Mouse (Mus musculus) spleen, postnatal 14 days (tissue): ENCODE data around the gene Psmc3ip.
"Not testable (repeated sequence)": the region's sequence is repeated elsewhere in the genome, so short reads cannot be mapped to it uniquely, and the experiment has no call there.

Source experiments
- DNase-seq, 2 experiments: peaks; one replicate each; pipeline ENCODE4 v3.0.0; 2021 to 2022; ENCODE audit warnings: low spot score in 2 of 2

Gene Psmc3ip

DNA sequence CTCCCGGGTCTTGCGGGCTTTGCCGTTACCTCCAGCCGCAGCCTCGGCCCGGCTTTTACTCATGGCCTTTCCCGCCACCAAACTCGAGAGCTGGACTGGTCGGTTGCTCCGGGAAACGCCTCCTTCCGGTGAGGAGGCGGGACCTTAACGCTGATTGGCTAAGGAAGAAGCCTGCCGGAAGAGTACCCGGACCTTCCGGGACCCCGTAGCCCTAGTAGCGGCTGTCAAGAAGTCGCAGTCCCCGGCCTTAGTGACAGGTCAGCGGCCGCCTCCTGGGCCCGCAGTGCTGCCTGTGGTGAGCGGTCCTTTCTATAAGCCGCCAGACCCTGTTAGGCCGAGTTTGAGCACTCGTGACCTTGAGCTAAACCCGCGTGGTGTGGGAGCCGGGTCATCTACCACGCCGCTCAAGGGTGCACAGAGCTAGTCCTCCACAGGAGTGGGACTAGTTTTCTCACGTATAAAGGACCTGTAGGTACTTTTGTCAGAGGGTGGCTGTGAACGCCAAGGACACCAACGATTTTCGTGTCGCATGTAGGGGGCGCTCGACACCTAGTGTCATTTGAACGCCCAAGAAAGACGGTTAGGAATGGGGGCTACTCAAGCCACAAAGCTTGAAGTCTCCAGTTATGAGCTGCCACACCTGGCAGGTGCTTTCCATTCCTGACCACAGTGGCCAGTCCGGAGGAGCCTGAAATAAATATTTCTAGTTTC lies at the start of gene Psmc3ip:
TSS of gene Psmc3ip (minus strand) at position 123 of the 711 bp plus-strand sequence.
- DNase-seq = peak; percentile 85 to 93

DNA sequence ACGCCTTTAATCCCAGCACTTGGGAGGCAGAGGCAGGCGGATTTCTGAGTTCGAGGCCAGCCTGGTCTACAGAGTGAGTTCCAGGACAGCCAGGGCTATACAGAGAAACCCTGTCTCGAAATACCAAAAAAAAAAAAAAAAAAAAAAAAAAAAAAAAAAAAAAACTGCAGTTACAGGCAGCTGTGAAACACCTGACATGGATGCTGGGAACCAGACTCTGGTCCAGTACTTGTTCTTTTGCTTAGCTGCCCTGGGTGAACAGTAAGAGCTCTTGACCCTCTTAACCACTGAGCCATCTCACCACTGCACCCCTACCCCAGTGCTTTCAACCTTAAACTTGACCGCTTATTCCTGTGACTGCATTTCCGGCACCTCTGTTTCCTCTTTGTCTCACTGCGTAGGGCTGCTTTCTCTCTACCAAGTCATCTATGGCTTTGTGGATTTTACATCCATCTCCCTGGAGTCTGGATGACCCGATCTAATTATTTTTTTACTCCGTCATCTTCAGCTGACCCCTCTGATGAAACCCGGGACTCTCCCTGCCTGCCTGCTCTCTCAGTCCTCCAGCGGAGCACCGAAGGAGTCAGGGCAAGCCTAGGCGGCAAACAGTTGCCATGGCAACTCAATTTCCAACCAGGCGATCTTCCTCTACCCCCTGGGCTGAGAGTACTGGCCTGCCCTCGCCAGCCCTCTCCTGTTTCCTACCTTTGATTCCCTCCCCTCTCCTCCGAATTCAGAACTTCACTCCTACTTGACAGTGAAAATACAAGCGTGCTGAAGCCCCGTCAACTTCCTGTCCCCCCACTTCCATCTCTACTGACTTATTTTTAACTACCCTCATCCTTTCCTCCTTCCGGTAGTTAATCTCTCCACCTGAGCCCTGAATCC lies 48.3 kb upstream of the Psmc3ip start:
- DNase-seq = no peak

DNA sequence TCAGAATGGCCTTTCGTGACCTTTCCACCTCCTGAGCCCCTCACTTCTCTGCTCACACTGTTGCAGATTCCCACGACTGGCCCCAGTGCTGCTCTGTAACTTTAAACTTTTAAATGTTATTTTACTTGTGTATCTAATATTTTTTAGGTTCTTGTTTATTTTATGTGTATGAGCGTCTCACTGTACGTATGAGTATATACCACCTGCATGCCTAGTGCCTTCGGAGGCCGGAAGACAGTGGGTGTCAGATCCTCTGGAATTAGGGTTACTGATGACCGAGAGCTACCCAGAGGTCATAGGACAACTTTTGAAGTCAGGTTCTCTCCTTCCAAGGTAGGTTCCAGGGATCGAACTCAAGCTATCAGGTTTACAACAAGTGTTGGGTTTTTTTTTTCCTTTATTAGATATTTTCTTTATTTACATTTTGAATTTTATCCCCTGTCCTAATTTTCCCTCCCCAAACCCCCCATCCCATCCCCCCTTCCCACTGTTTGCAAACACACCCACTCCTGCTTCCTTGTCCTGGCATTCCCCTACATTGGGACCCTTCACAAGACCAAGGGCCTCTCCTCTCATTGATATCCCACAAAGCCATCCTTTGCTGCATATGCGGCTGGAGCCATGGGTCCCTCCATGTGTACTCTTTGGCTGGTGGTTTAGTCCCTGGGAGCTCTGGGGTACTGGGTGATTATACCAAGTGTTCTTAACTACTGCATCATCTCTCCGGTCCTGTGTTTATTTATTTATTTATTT lies 47.2 kb upstream of the Psmc3ip start:
- DNase-seq = no peak

DNA sequence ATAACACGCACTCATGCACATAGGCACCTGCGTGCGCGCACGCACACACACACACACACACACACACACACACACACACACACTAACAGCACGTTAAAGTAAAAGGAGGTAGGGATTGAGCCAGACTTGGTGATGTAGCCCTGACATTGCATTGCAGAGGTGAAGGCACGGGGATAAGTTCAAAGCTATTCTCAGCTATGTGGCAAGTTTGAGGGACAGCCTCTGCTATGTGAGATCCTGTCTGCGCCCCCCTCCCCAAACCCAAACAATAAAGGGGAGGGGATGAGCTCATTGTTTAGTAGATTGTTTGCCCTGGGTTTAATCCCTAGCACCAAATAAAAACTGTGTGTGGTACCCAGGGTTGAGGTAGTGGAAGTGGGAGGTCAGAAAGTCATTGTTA lies 45.9 kb upstream of the Psmc3ip start:
- no peak for DNase-seq

DNA sequence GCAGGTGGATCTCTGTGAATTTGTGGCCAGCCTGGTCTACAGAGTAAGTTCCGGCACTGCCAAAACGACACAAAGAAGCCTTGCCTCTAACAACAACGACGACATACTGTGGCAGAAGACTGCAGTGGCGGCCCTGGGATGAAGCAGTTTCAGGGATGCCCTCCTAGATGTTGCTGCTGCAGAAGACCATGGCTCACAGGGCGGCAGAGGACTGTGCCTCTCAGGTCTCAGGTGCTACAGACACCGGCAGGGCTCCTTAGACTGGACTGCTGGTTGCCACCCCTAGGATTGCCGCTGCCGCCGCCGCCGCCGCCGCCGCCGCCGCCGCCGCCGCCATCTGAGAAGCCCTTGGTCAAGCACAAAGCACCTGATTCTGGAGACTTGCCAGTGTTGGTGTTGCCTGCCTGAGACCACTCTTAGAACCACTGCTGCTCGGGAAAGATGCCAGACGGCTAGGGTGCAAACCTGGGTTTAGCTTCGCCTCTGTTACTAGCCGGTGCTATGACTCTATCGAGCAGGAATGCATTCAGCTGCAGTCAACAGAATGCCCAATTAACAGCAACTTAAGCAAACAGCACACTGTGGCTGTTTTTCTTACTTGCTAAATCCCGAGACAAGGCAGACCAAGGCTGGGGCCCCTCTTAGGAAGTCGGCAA lies 45.1 kb upstream of the Psmc3ip start:
- DNase-seq = no peak

DNA sequence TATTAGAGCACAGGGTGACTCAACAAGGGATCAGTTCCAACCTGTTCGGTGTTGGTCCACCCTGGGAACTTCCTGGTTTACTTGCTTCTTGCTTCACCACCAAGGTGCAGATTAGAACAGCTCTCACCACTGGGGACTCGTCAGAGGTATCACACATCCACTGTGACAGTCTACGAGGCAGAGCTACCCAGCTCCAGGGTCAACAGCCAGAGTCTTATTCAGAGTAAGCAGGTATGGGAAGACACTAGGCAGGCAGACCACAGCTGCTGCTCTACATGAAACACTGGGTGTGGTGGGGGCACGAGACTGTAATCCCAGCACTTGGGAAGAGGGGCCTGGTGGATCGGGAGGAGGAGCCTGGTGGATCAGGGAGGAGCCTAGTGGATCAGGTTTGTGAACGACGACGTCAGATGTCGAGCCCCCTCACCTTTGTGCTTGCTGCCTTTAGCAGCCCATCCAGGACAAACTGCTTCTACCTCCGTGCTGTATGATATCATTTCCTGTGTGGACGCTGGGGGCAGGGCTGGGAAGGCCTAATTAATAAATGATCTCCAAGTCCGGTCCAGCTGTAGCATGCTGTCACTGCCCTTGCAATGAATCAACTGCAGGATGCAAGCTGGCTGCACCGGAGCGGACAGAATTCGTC lies 43.4 kb upstream of the Psmc3ip start:
- DNase-seq = no peak

DNA sequence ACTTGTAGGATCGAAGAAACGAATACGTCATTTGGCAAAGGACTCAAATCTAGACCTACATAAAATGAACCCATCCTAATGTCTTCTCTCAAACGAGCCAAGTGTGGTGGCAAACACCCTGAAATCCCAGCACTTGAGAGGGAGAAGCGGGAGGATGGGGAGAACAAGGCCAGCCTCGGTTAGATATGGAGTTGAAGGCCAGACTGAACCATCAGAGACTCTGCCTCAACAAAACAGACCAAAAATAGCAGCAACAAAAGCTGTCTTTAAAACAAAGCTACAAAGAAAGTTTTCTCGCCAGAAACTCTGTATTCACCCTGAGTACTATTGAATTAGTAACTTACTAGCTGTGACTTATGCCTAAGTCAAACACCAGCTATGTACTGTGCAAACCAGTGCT lies 41.8 kb upstream of the Psmc3ip start:
- no peak for DNase-seq

DNA sequence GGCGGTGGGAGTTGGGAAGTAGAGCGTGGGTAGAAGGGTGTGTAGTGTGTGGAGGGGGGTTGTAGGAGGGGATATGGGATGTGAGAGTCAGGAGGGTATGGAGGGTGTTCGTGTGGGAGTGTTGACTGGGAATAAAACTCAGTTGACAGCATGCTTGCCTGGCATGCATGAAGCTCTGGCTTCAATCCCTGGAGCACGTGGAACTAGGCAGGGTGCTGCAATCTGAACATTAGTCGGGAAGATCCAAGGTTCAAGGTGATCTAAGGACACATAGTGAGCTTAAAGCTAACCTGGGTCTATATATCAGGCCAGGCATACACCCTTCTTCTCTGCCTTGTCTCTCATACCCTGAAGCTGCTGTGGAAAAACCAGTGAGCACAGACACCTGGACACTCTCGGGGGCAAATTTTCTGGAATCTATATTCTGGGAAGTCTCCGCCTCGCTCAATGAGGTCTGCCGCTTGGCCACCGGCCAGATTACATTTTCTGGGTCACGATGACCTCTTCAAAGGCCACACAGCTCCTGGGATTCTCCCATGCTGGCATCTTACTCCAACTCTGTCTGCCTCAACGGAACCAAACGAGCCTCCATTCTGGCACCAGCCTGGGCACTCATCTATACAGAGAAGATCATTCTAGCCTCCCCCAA lies 39.1 kb upstream of the Psmc3ip start:
- DNase-seq = no peak

DNA sequence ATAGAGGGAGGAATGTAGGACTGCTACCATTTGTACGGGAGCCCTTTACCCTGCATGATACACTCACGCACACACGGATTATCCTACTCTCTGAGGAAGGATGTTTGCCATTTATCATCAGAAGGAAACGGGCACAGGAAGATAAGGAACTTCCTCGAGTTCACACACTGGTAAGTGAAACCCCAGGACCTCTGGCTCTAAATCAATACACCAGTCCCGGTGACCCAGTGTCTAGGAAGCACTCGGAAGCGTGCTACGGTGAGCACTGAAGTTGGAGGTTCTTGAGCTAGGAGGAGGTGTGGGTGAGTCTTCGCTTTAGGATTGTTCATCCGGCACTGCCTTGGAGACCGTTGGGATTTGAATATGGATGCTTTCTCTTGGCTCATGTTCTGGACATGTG lies 37.8 kb upstream of the Psmc3ip start:
- DNase-seq = no peak

DNA sequence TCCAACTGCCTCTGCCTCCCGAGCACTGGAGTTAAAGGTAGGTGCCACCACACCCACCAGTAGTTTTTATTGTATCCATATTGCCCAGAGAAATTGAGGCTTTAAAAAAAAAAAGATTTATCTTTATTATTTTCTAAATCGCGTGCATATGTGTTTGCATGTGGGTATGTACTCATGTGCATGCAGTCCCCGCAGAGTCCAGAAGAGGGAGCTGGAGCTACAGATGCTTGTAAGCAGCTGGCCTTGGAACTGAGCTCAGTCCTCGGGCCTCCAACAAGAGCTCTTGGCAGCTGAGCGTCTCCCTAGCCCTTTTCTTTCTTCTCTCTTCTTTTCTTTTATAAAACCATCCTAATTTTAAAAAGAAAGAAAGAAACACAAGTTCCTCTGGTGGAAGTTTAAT lies 36.5 kb upstream of the Psmc3ip start:
- DNase-seq = peak in 1 of 2 experiments; percentile 16

DNA sequence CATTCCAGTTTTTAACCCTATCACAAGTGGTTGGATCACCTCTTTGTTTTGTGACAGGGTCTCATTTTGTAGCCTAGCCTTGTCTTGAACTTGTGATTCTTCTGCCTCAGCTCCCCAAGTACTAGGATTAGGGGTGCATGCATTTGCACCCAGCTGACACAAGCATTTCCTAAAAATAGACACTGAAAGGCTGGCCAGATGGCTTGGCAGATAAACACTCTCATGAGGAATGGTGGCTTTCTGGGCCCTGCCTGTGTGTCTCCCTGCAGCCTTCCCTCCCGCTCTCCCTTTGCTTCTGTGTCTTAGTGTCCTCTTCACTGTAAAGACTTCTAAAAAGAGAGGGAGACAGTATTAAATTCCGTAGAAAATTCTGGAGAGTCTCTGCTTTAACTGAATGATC lies 36.0 kb upstream of the Psmc3ip start:
- DNase-seq = no peak

DNA sequence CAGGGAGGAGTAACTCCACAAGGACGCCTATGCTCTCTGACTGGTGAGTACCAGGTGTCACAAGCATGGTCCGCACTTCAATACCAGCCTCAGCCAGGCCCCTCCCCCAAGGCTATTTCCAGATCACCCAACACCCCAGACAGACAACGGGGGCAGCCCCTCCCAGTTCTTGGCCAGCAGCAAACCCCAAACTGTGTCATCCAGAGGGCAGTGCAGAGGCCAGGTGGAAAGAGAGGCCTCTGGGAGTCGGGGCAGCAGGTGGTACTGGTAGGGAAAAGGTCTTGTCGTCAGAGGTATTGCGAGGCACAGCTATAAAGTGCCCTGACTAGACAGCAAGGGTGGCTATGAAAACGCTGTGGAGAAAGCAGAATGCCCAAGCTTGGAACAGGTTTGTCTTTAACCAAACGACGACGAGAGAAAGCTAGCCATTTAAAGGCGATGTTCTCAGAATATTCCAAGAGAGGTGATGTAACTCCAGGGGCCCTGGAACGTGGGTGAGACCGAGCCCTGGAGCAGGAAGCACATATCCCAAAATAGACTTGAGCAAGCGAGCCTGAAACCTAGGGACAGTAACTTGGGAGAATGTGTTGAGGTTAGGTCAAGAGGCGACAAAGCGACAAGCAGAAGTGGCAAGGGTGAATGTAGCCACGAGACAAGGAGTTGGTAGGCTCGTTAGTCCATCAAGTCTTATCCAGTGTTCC lies 35.0 kb upstream of the Psmc3ip start:
- DNase-seq = no peak

DNA sequence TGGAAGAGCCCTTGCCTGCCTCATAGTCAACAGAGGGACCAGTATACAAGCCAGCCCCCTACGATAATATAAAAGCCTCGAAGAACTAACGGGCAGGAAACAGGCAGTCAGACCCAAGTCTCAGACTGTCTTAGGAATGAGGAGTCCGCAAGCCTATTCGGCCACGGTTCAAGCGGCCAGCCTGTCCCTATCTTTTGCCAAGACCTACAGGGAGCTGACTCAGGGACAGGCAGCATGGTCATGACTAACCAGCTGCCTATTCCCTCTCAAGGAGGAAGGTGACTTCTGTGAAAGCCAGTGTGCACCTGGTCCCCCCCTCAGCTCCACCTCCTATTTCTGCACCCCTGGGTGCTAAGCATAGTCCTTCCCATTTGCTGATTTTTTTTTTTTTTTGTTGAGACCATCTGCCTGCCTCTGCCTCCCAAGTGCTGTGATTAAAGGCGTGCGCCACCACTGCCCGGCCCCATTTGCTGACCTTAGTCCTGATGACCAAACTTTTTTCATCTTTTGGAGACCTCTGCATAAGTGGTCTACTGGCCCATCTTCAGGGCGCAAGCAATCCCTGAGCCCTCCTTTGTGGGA lies 33.9 kb upstream of the Psmc3ip start:
- no peak for DNase-seq

DNA sequence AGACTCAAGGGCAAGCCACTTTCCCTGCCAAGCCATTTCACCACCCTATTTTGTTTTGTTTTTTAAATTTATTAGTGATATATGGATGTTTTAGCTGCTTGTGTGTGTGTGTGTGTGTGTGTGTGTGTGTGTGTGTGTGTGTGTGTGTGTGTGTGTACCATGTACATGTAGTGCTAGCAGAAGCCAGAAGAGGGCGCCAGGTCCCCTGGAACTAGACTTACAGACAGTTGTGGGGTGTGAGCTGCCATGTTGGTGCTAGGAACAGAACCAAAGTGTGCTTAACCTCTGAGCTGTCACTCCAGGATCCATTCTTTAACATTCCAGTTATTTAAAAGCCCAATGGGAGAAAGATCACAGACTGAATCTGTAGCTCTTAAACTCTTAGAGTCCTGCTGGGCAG lies 31.8 kb upstream of the Psmc3ip start:
- no peak for DNase-seq

DNA sequence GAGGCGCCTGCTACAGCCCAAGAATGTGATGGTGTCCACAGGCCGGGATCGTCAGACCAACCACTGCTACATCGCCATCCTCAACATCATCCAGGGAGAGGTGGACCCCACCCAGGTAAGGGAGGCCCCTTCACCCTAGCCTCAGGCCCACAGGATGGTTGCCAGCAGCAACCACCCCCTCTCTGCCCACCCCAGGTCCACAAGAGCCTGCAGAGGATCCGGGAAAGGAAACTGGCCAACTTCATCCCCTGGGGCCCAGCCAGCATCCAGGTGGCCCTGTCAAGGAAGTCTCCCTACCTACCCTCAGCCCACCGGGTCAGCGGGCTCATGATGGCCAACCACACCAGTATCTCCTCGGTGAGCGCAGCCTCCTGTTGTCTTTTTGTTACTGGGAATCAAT lies 29.8 kb upstream of the Psmc3ip start:
- DNase-seq = not testable (repeated sequence)

DNA sequence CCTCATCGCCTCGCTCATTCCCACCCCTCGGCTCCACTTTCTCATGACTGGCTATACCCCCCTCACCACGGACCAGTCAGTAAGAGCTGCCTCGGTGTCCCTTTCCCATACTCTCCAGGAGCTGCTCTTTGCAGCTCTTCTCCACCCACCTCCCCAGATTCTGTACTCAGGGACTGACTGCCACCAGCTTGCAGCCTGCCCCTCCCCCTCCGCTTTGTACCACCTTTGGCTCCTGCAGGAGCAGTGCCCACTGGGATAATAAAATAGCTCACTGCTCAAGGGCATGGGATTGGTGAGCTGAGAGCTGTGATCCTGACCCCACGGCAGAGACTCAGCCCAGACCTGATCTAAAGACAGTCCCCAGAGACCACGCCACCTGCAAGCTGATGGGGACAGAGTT lies 29.3 kb upstream of the Psmc3ip start:
- not testable (repeated sequence) for DNase-seq

DNA sequence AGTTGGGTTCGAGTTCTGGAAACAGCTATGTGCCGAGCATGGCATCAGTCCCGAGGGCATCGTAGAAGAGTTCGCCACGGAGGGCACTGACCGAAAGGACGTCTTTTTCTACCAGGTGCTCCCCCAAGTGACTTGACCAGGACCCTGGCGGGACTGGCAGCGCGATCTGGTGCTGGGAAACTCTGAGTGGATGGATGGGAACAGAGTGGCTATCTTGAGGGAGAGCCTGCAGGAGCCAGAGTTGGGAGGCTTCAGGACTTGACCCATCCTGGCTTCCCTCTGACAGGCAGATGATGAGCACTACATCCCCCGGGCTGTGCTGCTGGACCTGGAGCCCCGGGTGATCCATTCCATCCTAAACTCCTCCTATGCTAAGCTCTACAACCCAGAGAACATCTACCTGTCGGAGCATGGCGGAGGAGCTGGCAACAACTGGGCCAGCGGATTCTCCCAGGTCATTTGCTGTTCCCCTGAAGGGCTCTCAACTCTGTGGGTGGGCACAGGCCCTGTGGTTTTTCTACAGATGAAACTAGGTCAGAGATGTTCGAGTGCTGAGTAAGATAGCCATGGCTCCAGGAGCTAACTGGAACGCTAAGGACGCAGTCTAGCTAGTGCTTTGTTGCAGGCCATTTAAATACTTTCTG lies 25.4 kb upstream of the Psmc3ip start:
- DNase-seq = peak in 1 of 2 experiments; percentile 6

DNA sequence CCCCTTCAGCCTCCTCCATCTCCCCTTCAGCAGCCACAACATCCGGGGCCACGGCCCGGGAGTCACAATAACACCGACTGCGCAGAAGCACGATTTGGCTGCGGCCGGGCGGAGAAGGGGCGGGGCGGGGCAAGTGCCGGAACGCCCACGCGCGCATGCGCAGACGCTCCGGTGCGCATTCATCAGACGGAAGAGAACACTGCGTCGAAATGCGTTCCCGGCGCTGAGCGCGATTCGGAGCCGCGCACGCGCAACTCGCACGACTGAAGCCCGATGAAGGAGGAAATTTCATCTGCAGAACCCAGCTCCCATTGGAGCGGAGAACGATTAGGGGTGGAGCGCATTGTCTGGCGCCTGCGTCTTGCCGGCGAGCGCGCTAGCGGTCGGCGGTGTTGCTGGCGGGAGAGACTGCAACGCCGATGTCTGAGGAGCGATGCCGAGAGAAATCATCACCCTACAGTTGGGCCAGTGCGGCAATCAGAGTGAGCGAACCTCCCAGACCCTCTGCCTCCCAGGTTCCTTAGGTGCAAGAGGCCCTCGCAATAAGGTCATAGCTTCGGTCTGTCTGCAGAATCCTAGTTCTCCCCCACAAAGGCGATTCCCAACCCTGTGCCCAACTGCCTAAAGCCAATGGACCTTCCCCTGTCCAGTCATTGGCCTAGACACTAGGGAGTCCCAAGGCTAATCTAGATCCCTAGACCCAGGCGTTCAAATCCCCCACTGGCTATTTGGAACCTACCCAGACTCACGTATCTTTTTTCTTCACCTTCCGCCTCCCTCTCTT lies 24.7 kb upstream of the Psmc3ip start, which contains the start of the genes Retreg3 and Tubg1:
TSS of gene Retreg3 (minus strand) at position 133 of the 784 bp plus-strand sequence.
TSS of gene Tubg1 (plus strand) at position 178 of the 784 bp plus-strand sequence.
- peak; percentile 98 to 99 for DNase-seq
